Mouse (Mus musculus): ENCODE measurements around the gene Unc5a.

DNA sequence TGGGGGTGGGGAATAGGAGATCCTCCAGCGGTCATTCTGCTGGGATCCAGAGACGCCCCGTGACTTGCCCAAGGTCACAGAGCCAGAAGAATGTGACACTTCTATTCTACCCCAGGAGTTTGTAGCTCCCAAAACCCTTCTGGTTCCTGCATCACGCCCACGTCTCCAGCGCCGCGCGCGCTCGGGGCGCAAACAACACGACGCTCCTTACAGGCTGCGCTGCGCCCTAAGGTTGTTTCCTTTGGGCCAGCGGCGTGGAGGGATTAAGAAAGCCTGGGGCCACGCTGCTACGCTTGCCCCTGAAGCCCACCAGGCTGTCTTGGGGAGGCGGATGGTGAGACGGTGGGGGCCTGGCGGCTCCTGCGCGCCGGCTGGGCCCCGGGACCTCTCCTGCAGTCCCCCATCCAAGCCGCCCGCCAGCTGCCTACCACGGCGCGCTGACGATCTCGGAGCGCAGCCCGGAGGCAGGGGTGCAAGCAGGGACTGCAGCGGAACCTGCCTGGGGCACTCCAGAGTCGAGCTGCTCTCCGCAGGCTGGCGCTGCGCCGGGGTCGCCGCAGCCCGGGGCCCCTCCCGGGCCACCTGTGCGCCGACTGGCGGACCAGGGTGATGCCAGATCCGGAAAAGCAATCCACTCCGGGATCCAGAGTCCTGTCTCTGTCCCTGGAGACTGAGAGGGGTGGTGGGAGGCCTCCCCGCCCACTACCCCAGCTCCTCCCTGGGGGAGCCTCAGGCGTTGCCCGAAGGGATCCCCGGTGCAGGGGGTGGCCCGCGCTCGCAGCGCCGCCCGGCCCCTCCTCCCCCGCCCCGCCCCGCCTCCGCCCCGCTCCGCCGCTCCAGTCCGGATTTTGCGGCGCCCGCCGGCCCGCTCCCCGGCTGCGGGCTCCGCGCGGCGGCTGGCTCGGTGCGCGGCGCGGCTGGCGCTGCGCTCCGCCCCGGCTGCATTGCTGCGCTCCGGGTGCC lies at the start of gene Unc5a:
- TF ChIP-seq CTCF (IDR thresholded peaks at IDR 0.05; ENCODE audit: low read depth, low read length): no peak
- no peak for TF ChIP-seq POLR2A (IDR thresholded peaks at IDR 0.05; ENCODE audit: extremely low read depth, insufficient read depth, low read length)
